Mouse (Mus musculus) left cerebral cortex, postnatal 14 days (tissue): ENCODE data around the gene Acp4. TPM values are rescaled to one million over a fixed set of nuclear protein-coding genes. Genes with fewer than 3 reads are reported as not detected.
"Not testable (repeated sequence)": the region's sequence is repeated elsewhere in the genome, so short reads cannot be mapped to it uniquely, and the experiment has no call there.

Experiments
- DNase-seq, 2 experiments: peaks; one replicate each; pipeline ENCODE4 v3.0.0; 2021 to 2022; ENCODE audit warnings: low spot score in 2 of 2, mixed read lengths in 1 of 2
- intact Hi-C: fragments of 180-260 bp; cut with DNase I; formaldehyde crosslinking; loops from one replicate; pipeline ENCODE4 v1.15.1; 2025
- total RNA-seq, 2 experiments: library from RNA; stranded (reverse); gene quantifications; 2 replicates each; pipeline ENCODE4 v1.2.3; 2021

Gene Acp4
- total RNA-seq, 2 experiments from 2014 or later = not detected

DNA sequence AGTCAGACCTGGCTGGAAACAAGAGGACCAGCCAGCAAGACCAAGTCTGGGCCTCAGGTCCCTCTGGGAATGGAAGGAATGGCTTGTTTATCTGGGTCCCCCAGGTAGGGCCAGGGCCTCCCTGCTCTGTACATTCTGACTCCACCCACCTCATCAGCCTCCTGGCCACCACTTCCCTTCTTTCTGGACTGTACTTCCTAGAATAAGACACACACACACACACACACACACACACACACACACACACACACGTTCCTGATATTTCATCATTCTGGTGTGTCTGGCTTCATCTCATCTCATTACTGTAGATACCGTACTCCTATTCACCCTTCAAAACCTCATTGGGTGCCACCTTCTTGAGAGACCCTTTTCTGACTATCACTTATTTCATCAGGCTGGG lies 12.2 kb upstream of the Acp4 start:
- DNase-seq = no peak
- intact Hi-C loops = no loop called here

GRCm38 (mm10) chr7:44268117-44268516 lies 10.9 kb upstream of the Acp4 start:
- no peak for DNase-seq
- intact Hi-C loops = no loop called here

DNA sequence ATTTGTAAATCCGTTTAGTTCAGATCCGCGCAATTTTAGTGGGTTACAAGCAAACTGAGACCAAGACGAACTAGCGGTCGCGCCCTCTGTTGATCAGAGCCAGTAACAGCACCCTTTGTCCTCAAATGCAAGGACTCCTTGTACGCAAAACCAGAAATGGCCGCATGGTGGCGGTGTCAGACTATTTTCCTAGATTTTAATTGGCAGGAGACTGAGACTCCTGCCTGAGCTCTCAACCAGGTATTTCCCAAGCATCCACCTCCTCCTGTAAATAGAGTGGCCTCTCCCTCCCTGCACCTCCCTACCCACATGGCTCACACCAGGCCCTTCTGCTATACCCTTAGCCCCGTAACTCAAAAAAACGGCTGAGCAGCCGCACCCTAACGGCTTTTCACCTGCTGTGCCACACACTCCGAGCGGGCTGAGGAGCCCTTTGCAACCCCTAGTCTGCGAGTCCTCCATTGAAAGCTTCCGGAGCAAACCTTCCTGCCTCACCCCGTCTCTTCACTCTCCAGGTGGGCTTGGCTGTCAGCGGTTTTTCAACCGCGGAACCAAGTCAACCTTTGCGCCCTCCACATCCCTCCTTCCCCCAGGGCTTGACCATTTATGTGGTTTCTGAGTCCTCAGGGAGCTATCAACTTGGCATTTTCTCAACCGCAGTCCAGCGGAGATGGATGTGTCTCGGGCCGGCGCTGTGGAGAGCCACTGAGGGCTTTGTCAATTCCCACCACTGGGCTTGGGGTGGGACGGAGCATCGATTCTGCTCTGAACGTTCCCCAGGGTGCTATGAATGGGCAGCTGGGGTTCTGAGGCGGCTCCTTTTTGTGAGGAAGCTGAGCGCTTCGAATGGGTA lies 5.8 kb upstream of the Acp4 start:
- intact Hi-C loops = loop anchor here (1.0 to 5.0 kb wide), 2 partner anchors 54 to 88 kb away; no protein-coding TSS in a partner anchor
- DNase-seq = peak; percentile 97 to 99

DNA sequence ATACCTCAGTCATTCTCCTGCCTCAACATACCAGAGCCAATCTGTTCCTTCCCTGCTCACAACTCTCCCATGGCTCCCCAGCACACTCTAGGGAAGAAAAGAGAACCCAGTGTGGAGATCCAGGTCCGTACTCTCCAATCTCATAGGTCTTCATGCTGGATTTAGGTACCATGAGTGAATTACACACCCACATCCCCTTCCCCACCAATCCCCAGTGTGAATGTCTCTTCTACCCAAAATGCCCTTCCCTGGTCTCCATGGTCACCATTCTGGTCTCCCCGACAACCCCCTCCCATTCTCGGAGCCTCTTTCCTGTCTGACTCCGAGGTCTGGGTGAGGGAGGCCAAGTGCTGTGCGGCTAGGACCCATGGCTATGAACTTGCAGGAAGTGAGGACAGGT lies 4.0 kb upstream of the Acp4 start, which contains the start of gene Gm15517:
Gm15517 (plus strand) TSS at position 301 of the 400 bp plus-strand sequence.
- intact Hi-C loops = loop anchor here (5.0 kb wide), 1 partner anchor 56 kb away; no protein-coding TSS in a partner anchor
- no peak for DNase-seq

- DNase-seq = no peak
- intact Hi-C loops = loop anchor here (5.0 kb wide), 1 partner anchor 57 kb away; no protein-coding TSS in a partner anchor
Observed at GRCm38 (mm10) chr7:44260410-44260809, 3.2 kb upstream of the Acp4 start.

DNA sequence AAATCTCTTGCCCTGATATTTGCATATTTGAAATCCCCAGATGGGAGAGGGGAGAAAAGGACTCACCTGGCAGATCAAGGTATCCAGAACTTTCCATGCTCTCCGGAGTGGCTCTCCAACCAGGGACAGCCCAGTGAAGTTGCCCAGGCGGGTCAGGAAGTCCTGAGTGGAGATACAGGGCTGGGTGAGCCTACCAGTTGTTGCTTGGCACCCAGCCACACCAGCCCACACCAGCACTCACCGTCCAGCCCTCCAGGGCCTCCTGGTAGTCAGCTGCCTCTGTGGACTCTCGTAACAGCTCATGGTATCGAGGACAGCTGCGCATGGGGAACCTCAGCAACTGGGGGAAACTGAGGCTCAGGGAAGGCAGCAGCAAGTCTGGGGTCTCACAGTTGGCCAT lies 2.2 kb downstream of the Acp4 start:
- intact Hi-C loops = loop anchor here (5.0 kb wide), 1 partner anchor 222 kb away; no protein-coding TSS in a partner anchor
- DNase-seq = no peak

GRCm38 (mm10) chr7:44253023-44253616 lies 4.1 kb downstream of the Acp4 start:
- DNase-seq = no peak
- intact Hi-C loops = no loop called here

DNA sequence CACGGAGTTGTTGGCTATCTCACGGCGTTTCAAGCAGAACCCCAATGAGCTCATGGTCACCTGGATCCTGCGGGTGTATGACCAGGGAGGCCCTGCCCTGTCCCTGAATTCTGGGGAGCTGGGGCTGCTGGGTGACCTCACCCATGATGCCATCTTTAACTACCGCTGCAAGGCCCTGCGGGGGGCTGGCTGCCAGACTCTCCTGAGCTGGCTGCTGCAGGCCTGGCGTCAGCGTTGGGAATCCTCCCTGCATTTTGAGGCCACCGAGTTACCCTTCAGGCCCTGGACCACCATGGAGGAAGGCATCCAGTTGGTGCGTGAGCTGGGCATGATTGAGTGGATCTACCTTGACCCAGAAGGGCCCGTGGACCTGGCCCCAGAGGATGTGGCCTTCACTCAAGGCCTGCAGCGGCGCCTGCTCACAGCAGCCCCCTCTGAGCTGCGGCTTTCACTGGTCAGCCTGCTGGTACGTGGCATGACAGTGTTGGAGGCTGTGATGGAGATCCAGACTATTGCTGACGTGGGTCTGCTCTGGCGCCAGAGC lies 6.4 kb downstream of the Acp4 start:
- intact Hi-C loops, DNase-seq: not testable (repeated sequence)

DNA sequence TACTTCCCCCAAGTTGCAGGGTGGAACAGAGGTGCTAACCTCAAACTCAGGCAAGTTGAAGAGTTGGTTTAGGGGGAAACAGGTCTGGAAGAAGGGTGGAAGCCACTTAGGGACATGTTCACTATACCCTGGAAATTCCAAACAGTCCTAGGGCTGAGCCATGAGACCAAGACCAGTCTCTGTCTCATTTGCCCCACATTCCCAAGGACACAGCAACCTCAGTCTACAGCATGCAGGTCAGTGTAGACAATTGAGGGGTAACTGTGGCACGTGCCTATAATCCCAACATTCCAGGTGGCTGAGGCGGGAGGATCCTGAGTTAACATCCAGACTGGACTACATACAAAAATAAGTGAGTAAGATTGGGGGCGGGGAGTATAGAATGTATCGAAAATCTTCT lies 7.9 kb downstream of the Acp4 start:
- intact Hi-C loops = no loop called here
- no peak for DNase-seq

- intact Hi-C loops = no loop called here
- DNase-seq = no peak
Observed at GRCm38 (mm10) chr7:44247971-44248370, 9.2 kb downstream of the Acp4 start.

DNA sequence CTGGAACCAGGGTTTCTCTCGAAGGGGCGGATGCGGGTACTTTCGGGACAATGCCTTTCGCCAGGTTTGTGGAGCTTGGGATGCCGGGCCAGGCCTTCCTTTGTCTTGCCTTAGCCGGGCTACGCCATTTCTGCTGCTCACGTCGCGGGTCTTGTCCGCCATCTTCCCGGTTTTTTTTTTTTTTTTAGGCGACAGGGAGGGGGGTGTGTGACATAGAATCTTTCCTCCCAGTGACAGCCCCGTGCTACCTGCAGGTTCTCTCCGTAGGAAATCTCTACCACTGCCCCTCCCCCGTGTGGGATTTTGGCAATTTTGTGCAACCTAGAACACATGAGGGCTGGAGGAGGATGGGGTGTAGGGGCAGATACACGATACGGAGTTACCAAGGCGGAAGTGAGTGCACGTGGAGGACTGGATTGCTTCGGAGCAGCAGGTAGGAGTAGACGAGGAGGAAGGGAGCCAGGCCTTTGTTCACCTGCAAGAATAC lies 10.2 kb downstream of the Acp4 start:
- intact Hi-C loops = no loop called here
- peak in 1 of 2 experiments; percentile 70 for DNase-seq

DNA sequence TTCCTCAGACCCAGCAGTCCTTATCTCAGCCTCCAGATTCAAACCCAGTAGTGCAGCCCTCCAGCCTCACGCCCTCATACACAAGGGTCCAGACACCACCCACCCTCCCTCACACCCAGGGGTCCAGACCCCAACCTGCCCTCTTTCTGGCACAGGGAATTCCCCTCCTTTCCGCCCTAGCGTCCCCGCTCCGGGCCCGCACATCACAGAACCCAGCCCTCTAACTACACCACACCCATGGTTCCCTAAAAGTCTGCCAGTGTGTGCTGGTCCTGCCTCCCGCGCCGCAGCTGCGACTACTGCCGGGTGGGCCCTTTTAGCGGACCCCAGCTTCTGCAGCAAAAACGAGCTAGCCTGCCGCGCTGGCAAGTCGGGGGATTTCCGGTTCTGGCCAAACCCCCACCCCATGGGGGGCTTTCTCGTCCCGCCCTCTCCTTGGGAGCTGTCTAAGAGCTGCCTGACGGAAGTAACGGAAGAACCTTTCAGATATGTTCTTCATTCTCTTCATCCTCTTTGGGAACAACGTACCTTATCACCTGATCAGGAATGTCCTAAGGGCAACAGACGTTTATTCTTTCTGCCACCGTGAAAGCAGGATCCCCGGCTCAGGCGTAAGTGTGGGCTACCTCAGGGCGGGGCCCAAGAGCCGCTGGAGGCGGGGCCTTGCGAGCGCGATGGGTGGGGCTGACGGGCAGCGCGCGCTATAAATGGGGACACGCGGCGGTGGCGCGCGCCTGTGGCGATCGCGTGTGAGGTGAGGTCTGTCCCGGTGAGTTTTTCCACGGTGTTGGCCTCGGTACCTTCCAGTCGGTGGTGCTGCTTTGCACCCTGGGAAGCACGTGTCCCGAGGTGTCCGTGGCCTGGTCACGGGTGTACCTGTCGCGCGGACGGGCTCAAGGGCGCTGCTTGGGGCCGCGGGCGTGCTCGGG lies 10.9 kb downstream of the Acp4 start, which contains the start of the genes 1700028J19Rik and 2410002F23Rik:
1700028J19Rik (minus strand) TSS at position 641 of the 929 bp plus-strand sequence.
2410002F23Rik (plus strand) TSS at position 668 of the 929 bp plus-strand sequence.
- DNase-seq = peak; percentile 90 to 92
- intact Hi-C loops = no loop called here

GRCm38 (mm10) chr7:44244080-44244479 lies 13.1 kb downstream of the Acp4 start:
- no peak for DNase-seq
- intact Hi-C loops = no loop called here

DNA sequence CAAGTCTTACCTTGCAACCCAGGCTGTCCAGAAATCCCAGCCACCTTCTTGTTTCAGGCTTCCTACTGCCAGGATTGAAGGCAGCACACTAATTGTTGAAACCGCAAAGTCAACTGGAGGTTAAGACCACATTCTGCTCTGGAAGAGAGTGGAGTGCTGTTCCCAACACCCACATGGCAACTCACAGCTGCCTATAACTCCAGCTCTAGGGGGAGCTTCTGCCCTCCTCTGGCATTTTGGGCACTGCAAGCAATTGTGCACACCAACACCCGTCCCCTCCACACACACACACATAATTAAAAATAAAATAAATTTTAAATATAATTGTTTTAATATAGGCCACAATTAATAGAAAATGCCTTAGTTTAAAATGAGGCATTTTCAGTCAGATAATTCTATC lies 16.0 kb downstream of the Acp4 start:
- intact Hi-C loops = no loop called here
- no peak for DNase-seq

DNA sequence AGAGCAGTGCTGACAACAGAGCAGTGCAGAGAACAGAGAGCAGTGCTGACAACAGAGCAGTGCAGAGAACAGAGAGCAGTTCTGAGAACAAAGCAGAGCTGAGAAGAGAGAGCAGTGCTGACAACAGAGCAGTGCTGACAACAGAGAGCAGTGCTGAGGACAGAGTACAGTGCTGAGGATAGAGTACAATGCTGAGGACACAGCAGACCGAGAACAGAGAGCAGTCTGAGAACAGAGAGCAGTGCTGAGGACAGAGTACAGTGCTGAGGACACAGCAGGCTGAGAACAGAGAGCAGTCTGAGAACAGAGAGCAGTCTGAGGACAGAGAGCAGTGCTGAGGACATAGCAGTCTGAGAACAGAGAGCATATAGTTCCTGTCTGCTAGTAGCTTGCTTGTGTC lies 16.5 kb downstream of the Acp4 start:
- intact Hi-C loops = no loop called here
- no peak for DNase-seq

GRCm38 (mm10) chr7:44239913-44240312 lies 17.3 kb downstream of the Acp4 start:
- DNase-seq = no peak
- intact Hi-C loops = no loop called here

GRCm38 (mm10) chr7:44235909-44236308 lies 21.3 kb downstream of the Acp4 start, which contains the start of gene Gm36864:
TSS of gene Gm36864 (plus strand) at chr7:44236177.
- intact Hi-C loops = no loop called here
- no peak for DNase-seq

DNA sequence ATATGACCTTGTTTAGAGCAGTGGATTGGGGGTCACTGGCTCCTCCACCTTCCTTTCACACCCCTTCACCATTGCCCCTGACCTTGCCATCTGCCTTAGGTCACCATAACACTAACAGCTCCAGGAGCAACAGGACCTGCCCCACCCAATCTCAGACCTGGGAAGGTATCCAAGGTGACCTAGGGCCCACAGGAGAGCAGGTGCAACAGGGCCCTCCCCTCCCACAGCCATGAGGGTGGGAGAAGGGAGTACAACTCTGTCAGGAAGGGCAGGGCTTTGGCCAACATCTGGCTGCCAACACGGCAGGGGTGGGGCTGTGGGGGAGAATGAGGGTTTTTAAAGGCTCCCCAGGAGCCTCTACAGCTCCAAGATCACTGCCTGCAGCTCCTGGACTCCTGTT lies 32.1 kb downstream of the Acp4 start, which contains the start of gene Klk1:
Klk1 (plus strand) TSS at position 285 of the 400 bp plus-strand sequence.
- DNase-seq = no peak
- intact Hi-C loops = no loop called here

DNA sequence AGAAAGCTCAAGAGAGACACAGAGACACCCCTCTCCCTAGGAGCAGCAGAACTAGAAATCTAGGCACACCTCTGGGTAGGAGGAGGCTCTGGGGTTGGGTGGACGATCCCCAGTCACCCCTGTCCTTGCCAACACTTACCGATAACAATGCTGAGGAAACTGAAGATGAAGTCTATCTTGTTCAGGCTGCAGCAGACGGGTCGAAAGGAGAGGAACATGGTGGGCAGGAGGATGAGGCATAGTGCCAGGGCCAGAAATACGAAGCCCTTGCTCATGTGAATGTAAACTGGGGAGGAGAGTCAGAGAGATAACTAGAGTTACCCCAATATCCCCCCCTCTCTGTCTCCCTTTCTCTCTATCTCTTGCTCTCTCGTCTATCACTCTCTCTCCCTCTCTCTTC lies 34.8 kb downstream of the Acp4 start:
- intact Hi-C loops, DNase-seq: not testable (repeated sequence)
